Mouse (Mus musculus): ENCODE measurements around the gene Capn2. TPM values are rescaled to one million over a fixed set of nuclear protein-coding genes. Genes with fewer than 3 reads are reported as not detected.

Capn2 gene
- polyA plus RNA-seq (2012; rRNA removed) = 54.3 and 56.7 TPM in 2 replicates

DNA sequence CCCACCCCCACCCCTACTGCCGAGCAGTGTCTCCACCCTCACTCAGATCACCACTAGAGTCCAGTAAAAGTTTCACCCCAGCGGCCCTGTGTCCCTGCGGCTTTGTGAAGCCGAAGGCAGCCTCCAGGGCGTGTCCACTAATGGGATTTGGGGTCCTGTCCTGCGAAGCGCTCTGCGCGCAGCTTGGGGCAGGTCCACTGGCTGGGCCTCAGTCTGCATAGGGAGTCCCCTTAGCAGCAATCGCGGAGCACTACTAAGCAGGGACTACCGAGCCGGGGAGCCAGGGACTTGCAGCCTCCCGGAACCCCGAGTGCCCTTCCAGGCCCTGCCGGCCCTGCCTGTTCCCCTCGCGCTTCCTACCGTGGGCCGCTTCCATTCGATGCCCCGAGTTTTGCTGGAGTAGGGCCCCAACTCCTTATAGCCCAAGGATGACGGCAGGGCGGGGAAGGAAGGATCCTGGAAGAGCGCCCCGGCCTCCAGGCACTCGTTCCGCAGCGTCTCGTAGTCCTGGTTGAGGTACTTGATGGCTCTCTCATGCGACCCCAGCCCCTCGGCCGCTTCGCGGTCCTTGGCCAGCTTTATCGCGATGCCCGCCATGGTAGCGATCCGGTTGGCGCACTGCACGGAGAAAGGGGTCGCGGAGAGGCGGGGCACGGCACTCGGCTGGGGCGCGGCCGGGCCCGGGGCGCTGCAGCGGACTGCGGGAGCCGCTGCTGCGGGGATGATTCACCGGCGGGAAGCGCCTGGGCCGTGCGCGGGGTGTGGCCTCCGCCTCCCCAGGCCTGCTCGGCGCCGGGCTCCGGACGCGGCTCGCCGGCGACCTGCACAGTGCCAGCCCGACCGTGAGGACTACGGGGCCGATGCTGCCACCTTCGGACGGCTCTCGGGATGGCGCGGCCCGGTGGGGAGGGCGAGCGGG is at the start of gene Capn2:
Gene Capn2, minus strand, starts transcription at position 851 of the 919 bp plus-strand sequence.
- DNase-seq (ENCODE audit: low read depth) = no peak

DNA sequence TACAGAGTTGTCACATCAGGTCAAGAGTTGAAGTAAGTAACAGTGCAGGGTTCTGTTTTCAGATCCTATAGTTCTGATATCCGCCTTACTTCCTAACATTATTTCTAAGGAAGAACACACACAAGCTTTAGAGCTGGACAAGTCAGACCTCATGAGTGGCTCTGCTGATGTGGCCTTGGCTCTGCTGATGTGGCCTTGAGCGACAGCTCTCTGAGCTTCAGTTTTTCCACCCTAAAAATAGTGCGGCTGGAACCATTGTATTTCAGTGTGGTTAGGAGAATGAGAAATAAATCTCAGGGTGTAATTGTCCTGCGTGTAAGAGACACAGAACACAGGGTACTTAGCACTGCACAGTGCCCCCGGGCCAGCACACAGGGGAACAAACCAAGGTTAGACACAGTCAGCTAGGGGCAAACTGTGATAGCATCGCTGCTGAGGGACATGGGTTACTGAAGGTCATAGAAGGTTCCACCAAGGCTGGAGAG is 48.0 kb upstream of the Capn2 start:
- no peak for DNase-seq (ENCODE audit: low read depth)

DNA sequence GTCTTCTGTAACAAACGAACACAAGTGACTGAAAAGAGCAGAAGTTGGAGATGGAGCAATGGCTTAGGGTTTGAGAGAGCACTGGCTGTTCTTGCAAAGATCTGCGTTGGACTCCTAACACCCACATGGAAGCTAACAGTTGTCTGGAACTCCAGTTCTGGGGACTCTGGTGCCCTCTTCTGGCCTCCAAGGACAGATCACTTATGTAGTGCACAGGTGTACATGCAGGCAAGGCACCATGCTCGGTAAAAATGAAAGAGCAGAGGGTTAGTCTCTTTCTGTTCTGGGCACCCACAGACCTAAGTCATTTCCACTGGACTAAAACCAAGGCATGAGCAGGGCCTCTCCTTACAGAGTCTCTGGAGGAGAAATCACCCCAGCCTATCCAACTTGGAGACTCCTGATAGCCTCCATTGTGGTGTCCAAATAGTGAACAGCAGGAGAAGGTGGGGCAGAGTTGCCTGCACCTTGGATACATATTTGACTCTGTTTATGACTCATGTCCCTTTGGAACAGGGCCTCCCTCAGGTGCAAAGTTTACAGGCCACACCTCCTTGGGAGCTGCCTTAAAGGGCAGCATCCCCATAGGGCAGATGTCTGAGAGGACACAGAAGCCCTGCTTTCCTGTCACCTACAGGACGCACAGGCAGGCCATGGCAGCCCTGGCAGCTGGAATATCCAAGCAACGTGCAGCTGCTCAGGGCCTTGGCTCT is 47.2 kb upstream of the Capn2 start, which contains the start of gene Capn8:
Gene Capn8, plus strand, starts transcription at position 600 of the 713 bp plus-strand sequence.
- no peak for DNase-seq (ENCODE audit: low read depth)

DNA sequence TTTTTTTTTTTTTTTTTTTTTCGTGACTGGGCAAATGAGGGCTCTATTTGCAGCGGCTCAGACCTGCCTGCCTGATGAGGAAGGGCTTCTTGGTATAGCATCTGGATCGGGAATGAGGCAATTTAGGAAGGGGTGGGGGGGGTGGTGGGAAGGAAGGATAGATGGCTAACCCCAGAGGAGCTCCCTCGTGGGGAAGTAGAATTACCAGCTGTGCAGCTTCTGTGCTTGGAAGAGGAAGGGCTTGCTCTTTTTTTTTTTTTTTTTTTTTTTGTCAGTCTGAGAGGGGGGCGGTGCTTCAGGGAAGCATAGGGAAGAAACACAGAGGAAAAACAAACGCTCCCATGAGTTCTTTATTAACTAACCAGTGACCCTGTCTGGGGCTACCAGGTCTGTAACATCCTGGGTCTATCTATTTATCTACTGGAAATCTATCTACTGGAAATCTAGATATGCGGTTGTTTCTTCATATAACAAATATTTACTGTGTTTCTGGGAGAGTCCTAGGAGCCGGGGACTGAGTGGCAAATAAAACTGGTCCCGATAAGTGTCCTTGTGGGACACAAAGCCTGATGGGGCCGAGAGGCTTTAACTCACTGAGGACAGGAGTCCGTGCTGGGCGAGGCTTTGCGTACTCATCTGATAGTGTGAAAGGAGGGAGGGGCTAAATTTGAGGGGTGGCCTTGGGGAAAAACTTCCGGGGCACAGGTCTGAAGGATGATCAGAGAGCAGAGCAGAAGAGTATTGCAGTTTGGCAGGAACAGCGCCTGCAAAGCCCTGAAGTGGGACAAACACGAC is 45.4 kb upstream of the Capn2 start:
- DNase-seq (ENCODE audit: low read depth) = no peak

DNA sequence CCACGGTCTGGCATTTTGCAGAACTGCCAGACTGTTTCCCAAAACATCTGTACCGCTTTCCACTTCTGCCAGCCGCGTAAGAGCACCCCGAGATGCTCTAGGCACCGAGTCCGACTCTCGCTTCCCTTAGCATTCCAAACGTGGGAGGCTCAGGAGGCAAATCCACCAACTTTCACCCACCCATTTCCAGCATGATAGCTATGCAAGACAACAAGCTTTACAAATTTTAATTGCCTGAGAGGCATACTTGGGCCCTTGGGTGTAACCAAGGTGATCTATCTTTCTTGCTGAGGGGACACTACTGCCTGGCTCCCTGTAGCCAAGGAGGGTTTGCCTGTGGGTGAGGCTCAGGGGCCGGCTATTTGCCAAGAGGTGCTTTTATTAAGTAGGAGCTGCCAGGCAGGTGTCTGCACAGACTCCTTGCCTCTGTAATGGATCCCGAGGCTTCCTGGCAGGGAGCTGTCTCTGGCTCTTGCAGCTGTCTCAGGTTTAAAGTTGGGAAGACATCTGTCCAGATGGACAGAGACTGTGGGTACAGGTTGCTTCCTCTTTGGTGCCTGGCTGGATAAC is 44.6 kb upstream of the Capn2 start:
- DNase-seq (ENCODE audit: low read depth) = no peak

DNA sequence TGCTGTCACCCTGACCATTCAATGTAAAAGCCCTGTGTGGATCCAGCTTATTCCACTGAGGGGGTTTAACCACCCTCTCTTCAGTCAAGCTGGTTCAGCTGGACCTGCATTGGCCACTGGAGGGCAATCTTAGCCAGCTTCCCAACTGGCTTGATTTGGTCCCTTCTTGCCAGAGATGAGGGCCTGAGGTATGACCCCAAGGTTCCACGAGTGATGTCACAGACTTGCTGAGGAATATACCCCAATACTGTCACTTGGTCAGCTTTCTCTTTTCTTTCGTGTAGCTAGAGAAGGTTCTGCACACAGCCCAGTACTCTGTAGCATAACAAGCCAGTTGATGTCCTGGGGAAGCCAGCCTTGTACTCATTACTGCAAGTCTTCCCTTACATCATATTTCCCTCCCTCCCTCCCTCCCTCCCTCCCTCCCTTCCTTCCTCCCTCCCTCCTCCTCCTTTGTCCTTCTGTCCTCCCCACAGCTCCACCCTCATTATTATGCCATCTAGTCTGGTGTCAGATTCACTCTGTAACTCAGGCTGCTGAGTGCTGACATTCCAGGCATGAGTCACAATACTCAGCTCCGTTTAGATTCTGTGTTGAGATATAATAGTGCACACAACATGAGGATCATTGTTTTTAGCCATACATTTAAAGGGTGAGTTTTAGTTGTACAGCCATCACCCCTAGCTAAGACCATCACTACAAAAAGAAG is 43.1 kb upstream of the Capn2 start:
- DNase-seq (ENCODE audit: low read depth) = no peak

DNA sequence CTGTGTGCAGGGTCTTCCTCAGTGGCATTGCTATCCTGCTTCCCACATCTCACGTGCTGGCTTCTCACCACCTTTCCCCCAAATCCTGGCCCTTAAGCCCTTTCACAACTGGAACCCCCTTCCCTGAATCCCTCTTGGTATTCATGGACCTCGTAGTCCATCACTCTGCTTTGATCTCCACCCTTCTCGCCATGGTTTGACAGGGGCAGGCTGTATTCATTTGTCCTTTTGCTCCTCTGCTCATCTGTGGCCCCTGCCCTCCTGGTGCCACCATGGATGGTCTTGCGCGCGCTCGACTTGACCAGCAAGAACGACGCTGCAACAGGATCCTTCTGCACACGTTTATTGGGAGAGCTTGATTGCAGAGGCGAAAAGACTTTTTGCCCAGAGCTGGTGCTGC is 42.1 kb upstream of the Capn2 start:
- DNase-seq (ENCODE audit: low read depth) = no peak

DNA sequence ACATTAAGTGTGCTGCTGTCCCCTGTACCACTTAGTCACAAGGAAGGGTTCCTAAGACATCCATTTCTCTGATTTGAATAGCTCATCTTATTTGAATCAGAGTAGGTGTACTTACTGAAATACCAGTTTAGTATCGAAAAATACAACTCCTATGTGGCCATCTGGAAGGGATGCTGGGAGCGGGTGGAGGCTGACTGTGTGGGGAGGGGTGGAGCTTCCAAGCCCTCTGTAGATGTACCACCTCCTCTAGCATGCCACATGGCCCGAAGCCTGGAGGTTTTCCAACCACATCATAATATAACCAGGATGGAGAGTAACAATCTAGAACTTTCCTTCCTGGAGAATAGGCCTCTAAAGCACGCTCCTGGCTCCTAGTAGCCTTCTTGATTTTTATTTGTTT is 40.9 kb upstream of the Capn2 start:
- DNase-seq (ENCODE audit: low read depth) = no peak

DNA sequence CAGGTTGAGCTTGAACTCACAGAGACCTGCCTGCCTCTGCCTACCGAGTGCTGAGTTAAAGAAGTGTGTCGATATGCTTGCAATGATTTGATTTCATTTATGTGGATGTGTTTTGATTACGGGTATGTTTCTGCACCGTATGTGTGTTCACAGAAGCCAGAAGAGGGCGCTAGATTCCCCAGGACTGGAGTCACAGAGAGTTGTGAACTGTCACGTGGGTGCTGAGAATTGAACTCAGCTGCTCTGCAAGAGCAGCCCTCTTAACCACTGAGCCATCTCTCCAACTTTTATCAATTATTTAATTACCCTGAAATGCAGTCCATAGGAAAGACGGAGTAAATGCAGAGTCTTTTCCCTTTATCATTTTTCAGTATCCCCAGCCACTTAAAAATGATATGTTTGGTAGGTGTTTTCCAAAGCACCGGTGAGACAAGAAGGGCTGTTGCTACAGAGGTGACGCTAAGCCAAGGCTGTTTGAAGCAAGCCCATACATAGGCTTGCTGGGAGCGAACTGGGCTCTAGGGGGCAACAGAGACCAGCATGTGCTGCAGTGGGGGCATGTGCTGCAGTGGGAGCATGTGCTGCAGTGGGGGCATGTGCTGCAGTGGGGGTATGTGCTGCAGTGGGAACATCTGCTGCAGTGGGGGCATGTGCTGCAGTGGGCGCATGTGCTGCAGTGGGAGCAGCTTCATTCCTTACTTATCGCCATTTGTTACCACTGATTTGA is 36.4 kb upstream of the Capn2 start:
- no peak for DNase-seq (ENCODE audit: low read depth)

DNA sequence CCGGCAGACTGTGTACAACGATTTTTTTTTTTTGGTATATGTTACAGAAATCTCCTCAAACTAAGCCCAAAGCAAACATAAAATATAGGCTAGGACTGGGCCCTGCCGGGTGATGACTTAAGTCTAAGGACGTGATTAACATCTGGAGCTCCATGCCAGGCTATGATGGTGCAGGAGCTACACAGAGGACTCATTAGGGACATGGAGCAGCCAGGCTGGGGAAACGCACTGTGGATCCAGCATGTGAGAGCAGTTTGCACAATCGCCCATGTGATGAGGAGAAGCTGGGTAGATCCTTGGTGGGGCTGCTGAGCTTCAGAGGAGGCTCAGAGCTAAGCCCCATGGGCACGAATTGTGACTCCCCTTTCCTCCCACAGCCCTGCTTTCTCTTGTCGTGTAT is 33.4 kb upstream of the Capn2 start:
- DNase-seq (ENCODE audit: low read depth) = no peak

DNA sequence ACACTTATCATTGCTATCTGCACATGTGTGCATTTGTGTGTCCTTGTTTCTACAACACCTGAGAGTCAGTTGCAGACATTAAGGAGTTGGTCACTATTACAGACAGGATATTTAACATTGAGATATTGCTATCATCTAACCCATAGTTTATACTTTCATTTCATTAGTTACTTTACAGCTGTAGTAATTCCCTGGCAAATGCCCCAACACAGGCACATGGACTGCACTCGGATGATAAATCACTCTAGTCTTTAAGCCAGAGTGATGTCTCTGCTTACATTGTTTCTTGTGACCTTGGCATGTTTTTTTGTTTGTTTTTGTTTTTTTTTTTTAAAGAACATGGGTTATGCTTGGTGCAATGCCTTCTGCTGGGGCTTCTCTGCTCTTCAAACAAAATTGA is 26.5 kb upstream of the Capn2 start:
- no peak for DNase-seq (ENCODE audit: low read depth)

DNA sequence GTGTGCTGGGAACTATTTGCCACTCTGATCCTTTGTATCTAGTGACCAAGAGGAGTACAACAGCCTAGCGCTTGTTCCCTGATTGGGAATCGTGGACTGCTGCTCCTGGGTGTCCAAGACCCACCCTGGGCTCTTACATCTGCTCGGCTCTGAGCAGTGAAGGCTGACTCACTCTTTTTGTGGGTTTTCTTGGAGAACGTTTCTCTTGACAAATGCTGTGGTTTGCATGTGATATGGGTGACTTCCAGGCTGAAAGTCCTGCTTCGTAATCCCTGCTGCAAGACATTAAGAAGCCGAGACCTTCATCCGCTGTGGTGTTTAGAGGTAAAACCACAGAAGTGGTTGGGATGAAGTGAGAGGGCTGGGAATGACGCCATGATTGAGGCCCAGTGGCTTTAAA is 25.7 kb upstream of the Capn2 start:
- DNase-seq (ENCODE audit: low read depth) = no peak

DNA sequence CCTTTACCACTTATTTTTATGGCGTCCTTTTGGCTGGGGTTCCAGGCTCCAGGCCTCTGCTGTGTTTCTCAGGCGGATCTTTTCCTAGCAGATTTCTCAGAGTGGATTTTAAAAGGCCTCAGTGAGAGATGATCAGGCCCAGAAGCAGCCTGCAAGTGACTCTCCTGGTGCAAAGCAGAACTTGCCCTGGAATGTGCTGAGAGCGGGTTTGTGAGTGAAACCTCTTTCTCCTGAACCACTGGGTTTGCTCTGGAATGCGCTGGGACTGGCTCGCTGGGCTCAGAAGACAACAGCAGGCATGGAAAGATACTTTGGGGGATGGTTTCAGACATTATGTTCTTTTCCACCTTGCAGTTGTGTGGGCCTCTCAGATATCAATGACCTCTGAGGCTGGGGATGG is 24.7 kb upstream of the Capn2 start:
- no peak for DNase-seq (ENCODE audit: low read depth)

DNA sequence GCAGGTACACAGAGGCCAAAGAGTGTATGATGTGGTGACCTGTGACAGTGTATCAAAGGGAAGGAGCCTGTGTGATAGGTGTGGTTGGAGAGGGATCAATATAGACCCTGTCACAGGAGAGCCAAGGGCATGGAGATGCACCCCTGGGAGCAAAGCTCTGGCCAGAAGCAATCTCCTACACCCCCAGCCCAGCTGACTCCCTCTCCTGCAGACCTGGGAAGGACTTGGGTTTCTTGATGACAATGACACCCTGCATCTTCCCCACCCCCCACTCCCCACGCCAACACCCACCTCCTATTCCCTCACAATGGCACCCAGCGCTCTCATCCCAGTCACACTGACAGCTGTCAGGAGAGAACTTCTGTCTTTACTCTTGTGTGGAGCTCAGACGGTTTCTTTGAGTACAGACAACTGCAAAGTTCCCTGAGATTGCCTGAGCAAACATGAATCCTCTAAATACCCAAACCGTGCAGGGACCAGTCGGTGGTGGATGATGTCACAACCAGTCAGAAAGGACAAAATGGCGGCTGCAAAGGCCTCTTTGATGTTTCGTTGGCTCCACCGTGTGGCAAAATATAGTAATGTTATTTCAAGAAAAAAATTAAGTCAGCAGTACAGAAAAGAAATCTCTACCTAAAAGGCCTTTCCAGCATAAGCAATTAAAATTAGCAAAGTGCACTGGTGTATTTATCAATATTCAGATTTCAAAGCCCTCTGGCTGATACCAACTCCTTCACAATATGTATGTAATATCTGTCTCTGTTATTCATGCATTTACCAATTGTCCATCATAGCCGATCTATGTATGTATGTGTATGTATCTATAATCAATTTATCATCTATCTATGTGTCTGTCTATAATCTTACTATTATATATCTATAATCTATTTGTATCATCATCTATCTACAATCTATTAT is 21.9 kb upstream of the Capn2 start:
- DNase-seq (ENCODE audit: low read depth) = no peak

DNA sequence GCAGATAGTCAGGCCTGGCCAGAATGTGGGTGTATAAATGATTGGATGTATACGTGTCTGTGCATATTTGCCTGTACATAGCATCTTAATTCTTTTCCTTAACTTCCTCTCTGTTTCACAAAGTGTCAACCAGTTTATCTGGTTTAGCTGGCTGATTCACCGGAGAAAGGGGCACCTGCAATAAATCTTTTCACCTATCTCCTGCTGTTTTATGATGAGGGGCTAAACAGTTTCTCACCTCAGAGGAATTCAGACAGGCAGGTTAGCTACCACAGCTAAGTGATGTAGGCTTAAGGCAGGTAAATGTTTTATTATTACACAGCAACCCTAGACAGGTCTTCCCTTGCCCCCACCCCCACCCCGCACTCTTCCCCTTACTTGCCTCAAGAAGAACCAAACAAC is 17.7 kb upstream of the Capn2 start:
- no peak for DNase-seq (ENCODE audit: low read depth)

DNA sequence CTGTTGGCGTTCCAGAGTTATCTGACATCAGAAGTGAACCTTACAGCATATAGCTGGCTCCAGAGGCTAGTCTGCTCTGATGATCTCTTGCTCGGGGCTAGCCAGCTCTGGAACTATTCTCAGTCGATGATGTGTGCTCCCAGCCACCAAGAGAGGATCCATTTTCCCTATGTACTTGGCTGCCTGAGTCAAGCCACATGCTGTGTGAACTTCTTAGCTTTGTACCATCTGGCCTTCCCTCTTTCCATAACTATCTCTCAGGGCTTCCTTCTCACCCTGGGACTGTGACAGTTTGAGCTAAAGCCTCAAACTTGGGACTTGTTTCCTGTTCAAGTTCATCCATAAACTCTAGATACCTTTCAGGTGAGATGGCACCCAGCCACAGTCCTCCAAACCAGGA is 16.2 kb upstream of the Capn2 start:
- no peak for DNase-seq (ENCODE audit: low read depth)

DNA sequence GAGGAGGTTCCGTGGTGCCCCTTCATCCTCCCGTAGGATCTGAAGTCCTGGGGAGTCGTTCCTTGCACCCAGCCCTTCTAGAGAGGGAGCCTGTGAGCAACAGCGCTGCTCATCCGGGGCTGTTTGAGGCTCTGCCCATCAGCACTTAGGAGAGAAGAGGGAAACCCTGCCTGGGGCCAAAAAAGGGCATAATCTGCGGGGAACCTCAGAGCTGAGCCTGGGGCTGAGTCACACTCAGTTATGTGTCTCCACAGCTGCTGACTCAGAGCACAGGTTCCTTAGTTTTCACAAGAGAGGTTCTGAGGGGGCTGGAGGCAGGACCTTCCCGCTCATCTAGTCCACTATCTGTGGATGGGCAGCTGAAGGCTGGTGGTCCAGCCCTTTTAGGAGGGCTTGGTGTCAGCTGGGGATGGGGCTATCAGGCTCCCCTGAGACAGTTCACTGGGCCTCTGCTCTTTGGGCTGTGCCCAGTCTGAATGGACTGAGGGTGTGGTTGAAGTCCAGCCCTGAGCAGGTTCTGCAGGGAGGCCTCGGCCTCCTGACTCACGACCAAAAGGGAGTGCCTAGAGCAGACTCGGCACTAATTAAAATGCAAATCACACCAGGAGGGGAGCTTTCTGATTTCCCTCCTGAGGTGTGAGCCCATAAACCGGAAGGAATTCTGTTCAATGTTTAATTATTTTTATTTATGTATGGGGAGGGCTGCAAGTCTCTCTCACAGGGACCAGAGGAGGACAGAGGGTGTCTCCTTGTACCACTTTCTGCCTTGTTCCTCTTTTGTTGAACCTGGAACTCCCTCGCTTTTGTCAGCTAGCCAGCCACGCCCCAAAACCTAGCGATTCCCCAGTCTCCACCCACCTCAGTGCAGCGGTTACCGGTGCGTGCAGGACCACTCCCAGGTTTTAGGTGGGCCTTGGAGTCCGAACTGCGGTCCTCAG is 10.8 kb upstream of the Capn2 start:
- DNase-seq (ENCODE audit: low read depth) = no peak

DNA sequence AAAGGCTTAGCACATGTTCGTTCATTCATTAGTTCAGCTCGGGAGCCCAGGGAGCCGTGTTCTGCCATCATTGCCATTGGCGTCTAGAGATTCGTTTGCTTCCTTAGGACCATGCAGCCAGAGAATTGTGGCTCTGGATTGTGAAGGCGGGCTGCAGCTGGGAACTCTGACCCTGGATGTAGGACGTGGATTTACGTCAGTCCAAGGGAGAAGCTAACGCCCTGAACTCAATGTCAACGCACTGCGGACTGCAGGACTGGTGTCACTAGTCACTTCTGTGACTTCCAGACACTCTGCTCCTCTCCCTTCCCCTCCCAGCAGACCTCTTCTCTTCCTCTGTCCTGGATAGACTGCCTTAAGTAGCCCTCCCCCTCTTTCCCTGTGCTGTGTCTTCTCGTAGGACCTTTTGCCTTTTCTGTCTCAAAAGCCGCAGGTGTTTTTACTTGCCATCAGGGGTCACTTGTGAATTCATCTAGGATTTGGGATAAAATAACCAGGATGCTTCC is 9.9 kb upstream of the Capn2 start:
- DNase-seq (ENCODE audit: low read depth) = no peak

Measured in gonadal fat pad, adult 2 months (tissue).